Mouse (Mus musculus): Measurements from ENCODE around the gene Trim14. TPM values are rescaled to one million over a fixed set of nuclear protein-coding genes. Genes with fewer than 3 reads are reported as not detected.

Gene Trim14
- total and polyA plus RNA-seq, 3 experiments: 11.6 to 35.4 (median 26.5) TPM

- no peak for DNase-seq (ENCODE audit: extremely low read depth)
- TF ChIP-seq CTCF (conservative IDR thresholded peaks at IDR 0.05 in 1 of 2, IDR thresholded peaks at IDR 0.05 in 1 of 2; ENCODE audit: low read depth in 2 of 2, low read length in 2 of 2): no peak
- no peak for TF ChIP-seq ZNF384 (IDR thresholded peaks at IDR 0.05; ENCODE audit: low read depth, low read length)
- TF ChIP-seq ETS1 (conservative IDR thresholded peaks at IDR 0.05; ENCODE audit: low read depth, low read length): no peak
- no peak for TF ChIP-seq ELF1 (IDR thresholded peaks at IDR 0.05; ENCODE audit: low read depth, low read length)
- TF ChIP-seq PAX5 (IDR thresholded peaks at IDR 0.05; ENCODE audit: low read length): no peak
- TF ChIP-seq SMC3 (IDR thresholded peaks at IDR 0.05; ENCODE audit: low read depth, low read length): no peak
- no peaks in the 10 kb centered on the region for H3K27me3 ChIP-seq (replicated peaks)
- in situ Hi-C loops (cut with MboI; ENCODE audit: low pct_ligation_motif_present, low pct_unique_long_range_greater_than_20kb, low sequenced_read_pairs): loop anchor here (10.0 kb wide), 1 partner anchor 122 kb away; the partner anchor contains the start of gene Tbc1d2
- dilution Hi-C loops (cut with MboI; ENCODE audit: extremely low pct_ligation_motif_present, extremely low pct_unique_long_range_greater_than_20kb, low sequenced_read_pairs): no loop called here
- H3K4me1 ChIP-seq (ENCODE audit: control insufficient read depth in 1 of 2, insufficient read depth in 2 of 2): peaks cover 5 to 41% of the 10 kb centered on the region in 2 experiments
- H3K79me2 ChIP-seq (replicated peaks; ENCODE audit: control insufficient read depth, extremely low read depth, insufficient read depth, poor library complexity, severe bottlenecking): peaks cover 9% of the 10 kb centered on the region; the same call in 1 of the 2 replicates
- H3K4me2 ChIP-seq (ENCODE audit: insufficient read depth, low read depth, poor library complexity, severe bottlenecking): peak overlapping the region; percentile 16; the same call in 1 of the 2 replicates
- no peak overlapping the region for H3K27ac ChIP-seq (ENCODE audit: insufficient read depth, low read depth)
- no peaks in the 10 kb centered on the region for H3K9me3 ChIP-seq (replicated peaks; ENCODE audit: low read length)
- H3K9ac ChIP-seq (ENCODE audit: insufficient read depth, low read depth): 0 out of 2 replicates have a peak overlapping the region, but pooled peaks have one; percentile 10
- H3K4me3 ChIP-seq (replicated peaks in 1 of 3; ENCODE audit: low read depth in 2 of 3, low read length in 2 of 3, poor library complexity in 1 of 3): no peak overlapping the region
- peaks cover 39 to 56% of the 10 kb centered on the region in 2 experiments for H3K36me3 ChIP-seq (replicated peaks in 1 of 2; ENCODE audit: control insufficient read depth in 1 of 2, insufficient read depth in 1 of 2, low read length in 1 of 2)
Observed at GRCm38 (mm10) chr4:46532926-46533325, 3.0 kb downstream of the Trim14 start.

GRCm38 (mm10) chr4:46532511-46532910 lies 3.4 kb downstream of the Trim14 start:
- peaks cover 5 to 42% of the 10 kb centered on the region in 2 experiments for H3K4me1 ChIP-seq (ENCODE audit: control insufficient read depth in 1 of 2, insufficient read depth in 2 of 2)
- no peaks in the 10 kb centered on the region for H3K9me3 ChIP-seq (replicated peaks; ENCODE audit: low read length)
- no peak overlapping the region for H3K27ac ChIP-seq (ENCODE audit: insufficient read depth, low read depth)
- in situ Hi-C loops (cut with MboI; ENCODE audit: low pct_ligation_motif_present, low pct_unique_long_range_greater_than_20kb, low sequenced_read_pairs): loop anchor here (10.0 kb wide), 1 partner anchor 122 kb away; the partner anchor contains the start of gene Tbc1d2
- peaks cover 35 to 52% of the 10 kb centered on the region in 2 experiments for H3K36me3 ChIP-seq (replicated peaks in 1 of 2; ENCODE audit: control insufficient read depth in 1 of 2, insufficient read depth in 1 of 2, low read length in 1 of 2)
- H3K9ac ChIP-seq (ENCODE audit: insufficient read depth, low read depth): no peak overlapping the region
- H3K4me3 ChIP-seq (replicated peaks in 1 of 3; ENCODE audit: low read depth in 2 of 3, low read length in 2 of 3, poor library complexity in 1 of 3): no peak overlapping the region
- TF ChIP-seq PAX5 (IDR thresholded peaks at IDR 0.05; ENCODE audit: low read length) (no peak), RAD21 (IDR thresholded peaks at IDR 0.05; ENCODE audit: low read depth, low read length) (no peak), MXI1 (IDR thresholded peaks at IDR 0.05; ENCODE audit: low read depth, low read length) (no peak), MAX (IDR thresholded peaks at IDR 0.05; ENCODE audit: low read length) (no peak), HCFC1 (IDR thresholded peaks at IDR 0.05; ENCODE audit: low read depth, low read length) (no peak), ETS1 (conservative IDR thresholded peaks at IDR 0.05; ENCODE audit: low read depth, low read length) (no peak), ZKSCAN1 (IDR thresholded peaks at IDR 0.05; ENCODE audit: borderline replicate concordance, low read depth, low read length) (no peak)
- peaks cover 9% of the 10 kb centered on the region; the same call in 1 of the 2 replicates for H3K79me2 ChIP-seq (replicated peaks; ENCODE audit: control insufficient read depth, extremely low read depth, insufficient read depth, poor library complexity, severe bottlenecking)
- H3K4me2 ChIP-seq (ENCODE audit: insufficient read depth, low read depth, poor library complexity, severe bottlenecking): no peak overlapping the region
- H3K27me3 ChIP-seq (replicated peaks): no peaks in the 10 kb centered on the region
- dilution Hi-C loops (cut with MboI; ENCODE audit: extremely low pct_ligation_motif_present, extremely low pct_unique_long_range_greater_than_20kb, low sequenced_read_pairs): no loop called here
- no peak for DNase-seq (ENCODE audit: extremely low read depth)

- Histone ChIP-seq H3K9ac (ENCODE audit: insufficient read depth, low read depth) (no peak overlapping the region), H3K79me2 (replicated peaks; ENCODE audit: control insufficient read depth, extremely low read depth, insufficient read depth, poor library complexity, severe bottlenecking) (peaks cover 9% of the 10 kb centered on the region; the same call in 1 of the 2 replicates), H3K4me3 (replicated peaks in 1 of 3; ENCODE audit: low read depth in 2 of 3, low read length in 2 of 3, poor library complexity in 1 of 3) (no peak overlapping the region), H3K9me3 (replicated peaks; ENCODE audit: low read length) (no peaks in the 10 kb centered on the region), H3K4me2 (ENCODE audit: insufficient read depth, low read depth, poor library complexity, severe bottlenecking) (no peak overlapping the region), H3K27me3 (replicated peaks) (no peaks in the 10 kb centered on the region), H3K27ac (ENCODE audit: insufficient read depth, low read depth) (no peak overlapping the region), H3K4me1 (ENCODE audit: control insufficient read depth in 1 of 2, insufficient read depth in 2 of 2) (peaks cover 0 to 42% of the 10 kb centered on the region in 2 experiments), H3K36me3 (replicated peaks in 1 of 2; ENCODE audit: control insufficient read depth in 1 of 2, insufficient read depth in 1 of 2, low read length in 1 of 2) (peaks cover 48 to 65% of the 10 kb centered on the region in 2 experiments)
- TF ChIP-seq E2F4 (IDR thresholded peaks at IDR 0.05; ENCODE audit: insufficient replicate concordance, low read depth, low read length): no peak
- TF ChIP-seq JUND (conservative IDR thresholded peaks at IDR 0.05; ENCODE audit: low read depth, low read length): no peak
- TF ChIP-seq ZMIZ1 (IDR thresholded peaks at IDR 0.05; ENCODE audit: low read depth, low read length): no peak
- dilution Hi-C loops (cut with MboI; ENCODE audit: extremely low pct_ligation_motif_present, extremely low pct_unique_long_range_greater_than_20kb, low sequenced_read_pairs) (no loop called here), in situ Hi-C loops (cut with MboI; ENCODE audit: low pct_ligation_motif_present, low pct_unique_long_range_greater_than_20kb, low sequenced_read_pairs) (loop anchor here (10.0 kb wide), 1 partner anchor 125 kb away; the partner anchor contains the start of gene Tbc1d2)
- no peak for DNase-seq (ENCODE audit: extremely low read depth)
Observed at GRCm38 (mm10) chr4:46529722-46530121, 6.2 kb downstream of the Trim14 start.

Data from CH12.LX (cell line).